Mouse (Mus musculus): ENCODE results near the gene 4930550C14Rik. TPM values are rescaled to one million over a fixed set of nuclear protein-coding genes. Genes with fewer than 3 reads are reported as not detected.

Gene 4930550C14Rik
- 1.4 TPM for polyA plus RNA-seq (2015; fragmentation: Illumina TruSeq; extraction: RNeasy Lipid Tissue Mini Kit (QIAGEN cat#74804); ENCODE audit: low read depth, low replicate concordance)

GRCm38 (mm10) chr9:53402291-53402711 lies at the start of gene 4930550C14Rik:
Gene 4930550C14Rik (plus strand): TSS chr9:53402325.

GRCm38 (mm10) chr9:53383951-53384866 lies 17.9 kb upstream of the 4930550C14Rik start, which contains the start of gene Kdelc2:
Gene Kdelc2 (plus strand): TSS chr9:53384025.

Other genes starting within 250 kb of the 4930550C14Rik start
- 13.4 TPM for gene Ddx10, start 154.3 kb upstream of the 4930550C14Rik start, polyA plus RNA-seq (2015; fragmentation: Illumina TruSeq; extraction: RNeasy Lipid Tissue Mini Kit (QIAGEN cat#74804); ENCODE audit: low read depth, low replicate concordance)
- gene Exph5, start 100.7 kb upstream of the 4930550C14Rik start, polyA plus RNA-seq (2015; fragmentation: Illumina TruSeq; extraction: RNeasy Lipid Tissue Mini Kit (QIAGEN cat#74804); ENCODE audit: low read depth, low replicate concordance), result 6.8 TPM
- gene Kdelc2, start 18.3 kb upstream of the 4930550C14Rik start, polyA plus RNA-seq (2015; fragmentation: Illumina TruSeq; extraction: RNeasy Lipid Tissue Mini Kit (QIAGEN cat#74804); ENCODE audit: low read depth, low replicate concordance), result 6.4 TPM
- 5.5 TPM for gene Atm, start 134.4 kb downstream of the 4930550C14Rik start, polyA plus RNA-seq (2015; fragmentation: Illumina TruSeq; extraction: RNeasy Lipid Tissue Mini Kit (QIAGEN cat#74804); ENCODE audit: low read depth, low replicate concordance)
- gene Npat, start 134.7 kb downstream of the 4930550C14Rik start, polyA plus RNA-seq (2015; fragmentation: Illumina TruSeq; extraction: RNeasy Lipid Tissue Mini Kit (QIAGEN cat#74804); ENCODE audit: low read depth, low replicate concordance), result 11.1 TPM
- 98.0 TPM for gene Acat1, start 208.1 kb downstream of the 4930550C14Rik start, polyA plus RNA-seq (2015; fragmentation: Illumina TruSeq; extraction: RNeasy Lipid Tissue Mini Kit (QIAGEN cat#74804); ENCODE audit: low read depth, low replicate concordance)

All from brain, adult 10 weeks (tissue).